Mouse (Mus musculus) retina, embryonic 14.5 days (tissue): Measurements from ENCODE around the gene Poc1b.

Source experiments
- DNase-seq: peaks from one replicate; pipeline ENCODE4 v3.0.0-alpha.2; 2015; ENCODE audit warnings: low spot score

The Poc1b gene

DNA sequence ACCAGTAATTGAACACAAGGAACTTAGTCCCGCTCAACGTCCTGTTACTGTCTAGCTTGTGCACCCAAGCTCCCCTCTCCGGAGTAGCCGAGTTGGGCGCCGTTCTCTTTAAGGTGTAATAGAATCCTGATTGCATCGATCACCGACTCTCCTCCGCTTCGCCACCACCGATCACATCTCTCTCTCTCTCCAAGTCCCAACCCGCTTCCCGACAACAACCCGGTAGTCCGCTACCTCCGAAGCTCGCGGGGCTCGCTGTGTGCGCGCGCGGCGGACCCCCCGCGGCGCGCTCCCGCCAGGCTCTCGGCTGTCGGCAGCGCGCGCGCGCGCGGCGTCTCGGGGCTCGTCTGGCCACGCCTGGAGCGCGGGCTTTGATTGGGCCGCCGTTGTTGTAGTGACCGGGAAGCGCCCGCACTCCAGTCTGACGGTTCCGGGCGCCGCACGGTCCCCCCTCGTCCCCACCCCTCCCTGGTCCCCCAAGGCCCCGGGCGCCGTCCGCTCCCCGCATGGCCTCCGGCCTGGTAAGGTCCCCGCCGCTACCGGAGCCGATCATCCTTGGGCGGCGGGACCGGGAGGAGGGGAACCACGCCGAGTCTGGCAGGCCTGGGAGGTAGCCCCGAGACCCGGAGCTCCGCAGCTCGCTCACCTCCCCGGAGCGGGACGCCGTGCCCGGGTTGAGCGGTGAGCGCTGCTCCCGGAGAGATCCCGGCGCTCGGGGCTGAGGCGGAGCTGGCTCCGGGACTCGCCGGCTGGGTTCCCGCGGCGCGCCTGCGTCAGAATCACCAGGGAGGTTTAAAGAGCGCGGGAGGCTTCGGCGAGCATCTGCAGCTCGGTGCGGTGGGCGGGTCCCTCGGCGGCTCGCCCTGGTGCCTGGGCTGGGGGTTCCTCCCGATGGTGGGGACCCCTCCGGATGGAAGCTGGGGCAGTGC is at the start of gene Poc1b:
Gene Poc1b (plus strand): TSS at position 334 of the 929 bp plus-strand sequence.
- DNase-seq = peak; percentile 89

DNA sequence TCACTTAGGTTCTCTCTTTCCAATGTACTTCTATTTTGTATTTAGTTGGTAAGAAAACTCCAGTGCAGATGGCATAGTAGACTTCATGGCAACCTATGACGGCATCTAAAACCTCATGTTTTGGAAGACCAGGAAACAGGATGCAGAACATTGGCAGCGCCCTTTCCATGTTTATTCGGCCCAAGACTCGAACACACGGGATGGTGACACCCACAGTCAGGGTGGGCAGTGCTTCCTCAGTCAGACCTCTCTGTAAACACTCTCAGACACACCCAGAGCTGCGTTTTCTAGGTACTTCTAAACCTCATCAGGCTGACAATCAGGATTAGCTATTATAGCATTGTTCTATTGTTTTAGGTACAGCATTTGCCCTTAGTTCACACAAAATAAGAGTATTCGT is 46.2 kb upstream of the Poc1b start:
- DNase-seq = no peak

GRCm38 (mm10) chr10:99061418-99061817 is 45.4 kb upstream of the Poc1b start:
- DNase-seq = no peak

- DNase-seq = no peak
Observed at GRCm38 (mm10) chr10:99062546-99062945, 44.3 kb upstream of the Poc1b start.

DNA sequence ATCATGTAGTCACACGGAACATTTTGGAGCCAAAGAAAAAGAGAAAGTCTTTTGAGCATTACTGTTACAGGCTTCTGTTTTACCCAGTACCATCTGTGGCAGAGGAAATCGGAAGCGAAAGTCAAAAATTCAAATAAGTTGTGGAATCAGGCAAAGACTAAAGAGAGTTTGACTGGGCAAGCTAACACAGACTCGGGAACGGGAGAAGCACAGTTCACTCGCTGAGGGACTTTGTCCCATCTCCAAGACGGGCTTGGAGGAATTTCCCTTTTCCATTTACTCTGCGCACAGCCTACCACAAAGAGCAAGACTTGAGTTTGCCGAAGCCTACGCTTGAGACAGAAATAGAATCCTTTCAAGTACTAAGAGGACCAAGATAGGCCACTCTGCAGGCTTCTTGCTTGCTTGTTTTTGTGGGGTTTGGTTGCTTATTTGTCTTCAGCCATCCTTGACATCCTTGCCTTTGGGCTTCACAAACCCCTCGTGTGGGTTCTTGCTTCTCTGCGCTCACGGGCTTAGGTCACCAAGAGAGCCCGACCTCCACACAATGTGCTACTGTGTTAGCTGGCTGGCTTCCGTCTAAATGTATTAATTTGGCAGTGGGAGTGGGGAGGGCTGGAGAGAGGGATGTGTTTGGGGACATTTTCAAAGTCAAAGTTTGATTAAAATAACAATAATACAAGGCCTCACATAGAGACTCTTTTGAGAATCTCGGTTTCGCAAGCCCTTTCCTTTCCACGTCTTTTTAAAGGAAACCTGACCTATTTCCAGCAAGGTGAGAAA is 30.5 kb upstream of the Poc1b start:
- no peak for DNase-seq

GRCm38 (mm10) chr10:99078621-99079020 is 28.2 kb upstream of the Poc1b start:
- no peak for DNase-seq

DNA sequence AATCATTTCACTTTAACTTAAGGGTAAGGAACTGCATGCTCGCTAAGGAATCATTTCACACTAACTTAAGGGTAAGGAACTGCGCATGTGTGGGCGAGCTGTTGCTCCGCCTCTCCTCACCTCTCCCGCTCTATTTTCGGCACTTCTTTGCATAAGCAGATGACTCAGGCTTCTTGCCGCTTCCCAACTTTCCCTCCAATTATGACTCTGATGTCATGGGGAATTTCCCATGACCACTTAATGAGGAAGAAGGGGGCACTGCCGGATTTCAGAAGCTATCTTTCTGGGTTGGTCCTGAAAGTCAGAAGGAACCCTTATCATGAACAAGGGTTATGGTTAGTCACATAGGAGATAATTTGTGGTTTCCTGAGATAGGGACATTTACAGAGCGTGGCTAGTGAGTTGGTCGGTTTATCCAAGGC is 25.3 kb upstream of the Poc1b start:
- no peak for DNase-seq

DNA sequence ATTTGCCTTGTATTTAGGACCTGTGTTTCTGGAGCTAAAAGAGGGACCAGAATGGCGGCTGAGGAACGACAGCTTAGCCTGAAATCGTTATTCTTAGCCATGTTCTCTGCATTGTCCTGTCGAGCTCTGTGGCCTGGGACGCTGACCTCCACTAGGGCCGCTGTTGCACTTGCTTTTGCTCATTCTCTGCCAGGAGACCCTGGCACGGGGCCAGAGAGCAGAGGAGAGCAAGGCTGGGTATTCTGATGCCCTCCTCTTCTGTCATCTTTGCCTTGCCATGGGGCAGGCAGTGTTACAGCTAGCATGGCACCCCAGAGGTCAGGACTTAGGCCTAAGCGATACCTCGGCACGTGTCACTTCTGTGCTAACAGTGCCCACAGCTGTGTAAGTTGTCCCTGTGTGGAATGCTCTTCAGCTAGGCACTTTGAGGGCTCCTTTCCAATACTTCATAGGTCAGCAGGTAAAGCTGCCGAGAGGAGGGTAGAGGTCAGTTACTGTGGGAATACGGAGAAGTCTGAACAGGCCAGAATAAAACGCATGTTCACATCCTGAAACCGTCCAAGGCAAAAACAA is 23.3 kb upstream of the Poc1b start:
- no peak for DNase-seq

GRCm38 (mm10) chr10:99084397-99085239 is 22.2 kb upstream of the Poc1b start:
- peak; percentile 93 for DNase-seq

GRCm38 (mm10) chr10:99085240-99085587 is 21.6 kb upstream of the Poc1b start:
- no peak for DNase-seq

- DNase-seq = no peak
Observed at GRCm38 (mm10) chr10:99086029-99086428, 20.8 kb upstream of the Poc1b start.

GRCm38 (mm10) chr10:99089906-99090305 is 16.9 kb upstream of the Poc1b start:
- DNase-seq = no peak

GRCm38 (mm10) chr10:99093364-99093763 is 13.5 kb upstream of the Poc1b start:
- no peak for DNase-seq

GRCm38 (mm10) chr10:99095114-99095513 is 11.7 kb upstream of the Poc1b start:
- no peak for DNase-seq

- peak; percentile 59 for DNase-seq
Observed at GRCm38 (mm10) chr10:99097374-99097773, 9.5 kb upstream of the Poc1b start.

- no peak for DNase-seq
Observed at GRCm38 (mm10) chr10:99105522-99105921, 1.3 kb upstream of the Poc1b start.

DNA sequence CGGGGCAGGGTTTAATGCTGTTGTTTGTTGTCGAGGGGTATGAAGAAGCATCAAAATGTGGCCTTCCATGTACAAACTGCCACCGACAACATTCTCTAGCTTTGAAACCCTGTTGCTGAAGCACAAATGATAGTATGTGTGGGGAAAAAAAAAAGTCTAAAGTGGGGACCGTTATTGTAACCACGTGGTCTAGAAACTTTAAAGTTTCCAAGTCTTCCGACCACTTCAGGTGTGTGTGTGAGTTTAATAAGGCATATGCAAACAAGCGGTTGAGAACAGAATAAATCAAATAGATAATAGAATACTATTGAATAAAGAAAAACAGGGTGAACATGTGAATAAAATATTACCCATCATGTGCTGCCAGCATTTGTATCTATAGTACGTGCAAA is 529 bp upstream of the Poc1b start:
- no peak for DNase-seq

- peak; percentile 82 for DNase-seq
Observed at GRCm38 (mm10) chr10:99107964-99108363, 1.1 kb downstream of the Poc1b start, which contains the start of gene Galnt4. TSS of gene Galnt4 (plus strand) at chr10:99108159.

- peak; percentile 23 for DNase-seq
Observed at GRCm38 (mm10) chr10:99108431-99108982, 1.7 kb downstream of the Poc1b start.

DNA sequence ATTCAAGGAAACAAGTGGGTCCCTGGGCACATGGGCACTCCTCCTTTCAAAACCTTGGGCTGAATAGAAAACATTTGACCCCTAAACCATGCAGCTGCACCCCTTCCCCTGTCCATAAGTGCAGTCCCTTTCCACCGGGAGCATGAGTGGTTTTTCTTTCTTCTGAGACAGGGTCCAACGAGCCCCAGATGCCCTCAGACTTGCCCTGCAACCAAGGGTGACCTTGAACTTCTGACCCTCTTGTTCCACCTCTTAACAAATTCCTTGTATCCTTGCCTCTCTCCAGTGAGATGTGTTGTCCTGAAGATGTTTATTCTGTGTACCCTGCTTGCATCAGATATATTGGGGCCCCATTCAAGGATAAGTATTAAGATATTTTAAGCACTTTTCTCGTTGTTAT is 6.7 kb downstream of the Poc1b start:
- DNase-seq = no peak

DNA sequence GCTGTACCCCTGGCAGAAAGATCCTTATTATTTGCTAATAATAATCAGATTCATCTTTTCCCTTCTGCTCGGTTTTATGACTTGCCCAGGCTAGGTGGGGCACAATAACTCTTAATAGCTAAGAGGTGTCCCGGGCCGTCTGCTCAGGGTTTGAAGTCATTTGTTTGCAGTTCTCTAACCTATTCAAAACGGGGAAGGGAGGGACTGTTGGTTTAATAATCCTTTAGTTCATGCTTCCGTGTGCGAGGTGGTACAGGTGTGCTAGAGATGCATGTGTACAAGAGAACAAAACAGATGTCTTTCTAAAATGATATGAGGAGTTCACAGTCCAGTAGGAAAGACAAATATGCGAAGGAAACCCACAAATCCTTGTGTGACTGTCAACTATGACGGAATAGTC is 7.5 kb downstream of the Poc1b start:
- DNase-seq = no peak
